Mouse (Mus musculus) kidney, postnatal 14 days (tissue): Measurements from ENCODE around the gene Spaca5.

Source experiments
- DNase-seq: peaks from one replicate; pipeline ENCODE4 v3.0.0; 2022; ENCODE audit warnings: mixed read lengths

Spaca5 gene

GRCm38 (mm10) chrX:21068106-21068505, at the start of gene Spaca5:
Spaca5 (plus strand) TSS chrX:21068406.
- no peak for DNase-seq

- DNase-seq: peak; percentile 2
Measured at GRCm38 (mm10) chrX:21061460-21061859, 6.7 kb upstream of the Spaca5 start.

GRCm38 (mm10) chrX:21061866-21062543, 6.2 kb upstream of the Spaca5 start, which contains the start of gene Zfp182:
Zfp182 (minus strand) TSS chrX:21062316.
- peak; percentile 88 for DNase-seq

- DNase-seq: no peak
Measured at GRCm38 (mm10) chrX:21062544-21062890, 5.7 kb upstream of the Spaca5 start.

- DNase-seq: no peak
Measured at GRCm38 (mm10) chrX:21088645-21088982, 20.4 kb downstream of the Spaca5 start.

- peak; percentile 70 for DNase-seq
Measured at GRCm38 (mm10) chrX:21088983-21089866, 21.0 kb downstream of the Spaca5 start, which contains the start of gene Zfp300. Zfp300 (minus strand) TSS chrX:21089527.

- no peak for DNase-seq
Measured at GRCm38 (mm10) chrX:21089867-21090239, 21.6 kb downstream of the Spaca5 start.

GRCm38 (mm10) chrX:21115520-21115919, 47.3 kb downstream of the Spaca5 start, which contains the start of gene Ssxa1:
Ssxa1 (plus strand) TSS chrX:21115820.
- DNase-seq: no peak
